Mouse (Mus musculus) liver, postnatal 0 days (tissue): ENCODE measurements around the gene Kbtbd2.

Source experiments
- CTCF ChIP-seq: sonication (generic); IDR thresholded peaks from 2 replicates; pipeline ENCODE4 v1.5.1; 2016; ENCODE audit warnings: antibody characterized with exemption, low read depth
- EP300 ChIP-seq: IDR thresholded peaks from 2 replicates; pipeline ENCODE4 v1.6.1; 2016; ENCODE audit warnings: antibody characterized with exemption, low read depth, mild to moderate bottlenecking

- TF ChIP-seq CTCF (no peak), EP300 (peak; percentile 57; the same call in 1 of the 2 replicates)
Observed at GRCm38 (mm10) chr6:56844365-56844764, 46.8 kb upstream of the Kbtbd2 start.
